Mouse (Mus musculus) liver, postnatal 0 days (tissue): Measurements from ENCODE around the gene Cd69.

Experiments
- CTCF ChIP-seq: sonication (generic); IDR thresholded peaks from 2 replicates; pipeline ENCODE4 v1.5.1; 2016; ENCODE audit warnings: antibody characterized with exemption, low read depth
- EP300 ChIP-seq: IDR thresholded peaks from 2 replicates; pipeline ENCODE4 v1.6.1; 2016; ENCODE audit warnings: antibody characterized with exemption, low read depth, mild to moderate bottlenecking

GRCm38 (mm10) chr6:129239564-129240248 lies 35.5 kb downstream of the Cd69 start:
- TF ChIP-seq CTCF, result no peak
- TF ChIP-seq EP300, result no peak
